Mouse (Mus musculus): ENCODE results near the gene Serpine1. TPM values are rescaled to one million over a fixed set of nuclear protein-coding genes. Genes with fewer than 3 reads are reported as not detected.

Serpine1 gene
- polyA plus RNA-seq, 1 experiment from 2014 or later = 0.15 TPM

- WGBS = under 1% methylated on average over 27 of the region's 33 CpGs
- ATAC-seq = no peak
- Histone ChIP-seq H3K4me2 (ENCODE audit: low read length) (peak overlapping the region; percentile 100), H3K27me3 (replicated peaks; ENCODE audit: control insufficient read depth, insufficient read depth, low read length) (peaks cover 39% of the 10 kb centered on the region), H3K36me3 (ENCODE audit: control insufficient read depth, insufficient read depth) (peaks cover 2% of the 10 kb centered on the region), H3K4me1 (replicated peaks; ENCODE audit: control insufficient read depth, insufficient read depth, low read length) (peaks cover 41% of the 10 kb centered on the region), H3K4me3 (replicated peaks; ENCODE audit: low read length) (peak overlapping the region; percentile 61), H3K9ac (replicated peaks; ENCODE audit: low read depth, low read length) (peak overlapping the region; percentile 66), H3K27ac (ENCODE audit: low read length) (no peak overlapping the region; the same call in 1 of the 2 replicates), H3K9me3 (ENCODE audit: control insufficient read depth, low read length) (no peaks in the 10 kb centered on the region)
These were observed 40.0 kb downstream of the Serpine1 start for GRCm38 (mm10) chr5:137032033-137032421.

GRCm38 (mm10) chr5:137031076-137032032, 40.7 kb downstream of the Serpine1 start:
- WGBS = under 1% methylated on average over 78 of the region's 78 CpGs
- H3K4me1 ChIP-seq (replicated peaks; ENCODE audit: control insufficient read depth, insufficient read depth, low read length) = peaks cover 41% of the 10 kb centered on the region
- peak overlapping the region; percentile 61 for H3K4me3 ChIP-seq (replicated peaks; ENCODE audit: low read length)
- H3K36me3 ChIP-seq (ENCODE audit: control insufficient read depth, insufficient read depth) = no peaks in the 10 kb centered on the region; the same call in 1 of the 2 replicates
- peaks cover 46% of the 10 kb centered on the region for H3K27me3 ChIP-seq (replicated peaks; ENCODE audit: control insufficient read depth, insufficient read depth, low read length)
- H3K4me2 ChIP-seq (ENCODE audit: low read length) = peak overlapping the region; percentile 100
- no peak for ATAC-seq
- H3K27ac ChIP-seq (ENCODE audit: low read length) = no peak overlapping the region
- H3K9ac ChIP-seq (replicated peaks; ENCODE audit: low read depth, low read length) = peak overlapping the region; percentile 66
- H3K9me3 ChIP-seq (ENCODE audit: control insufficient read depth, low read length) = no peaks in the 10 kb centered on the region

GRCm38 (mm10) chr5:137030416-137030810, 41.7 kb downstream of the Serpine1 start:
- H3K27ac ChIP-seq (ENCODE audit: low read length) = no peak overlapping the region
- 12% methylated on average over 22 of the region's 22 CpGs for WGBS

GRCm38 (mm10) chr5:137029643-137030415, 42.2 kb downstream of the Serpine1 start:
- peak; percentile 77 for ATAC-seq
- under 1% methylated on average over 52 of the region's 52 CpGs for WGBS
- peaks cover 58% of the 10 kb centered on the region for H3K27me3 ChIP-seq (replicated peaks; ENCODE audit: control insufficient read depth, insufficient read depth, low read length)
- H3K9me3 ChIP-seq (ENCODE audit: control insufficient read depth, low read length) = no peaks in the 10 kb centered on the region
- peaks cover 46% of the 10 kb centered on the region for H3K4me1 ChIP-seq (replicated peaks; ENCODE audit: control insufficient read depth, insufficient read depth, low read length)
- H3K4me3 ChIP-seq (replicated peaks; ENCODE audit: low read length) = peak overlapping the region; percentile 61
- no peaks in the 10 kb centered on the region for H3K36me3 ChIP-seq (ENCODE audit: control insufficient read depth, insufficient read depth)
- H3K4me2 ChIP-seq (ENCODE audit: low read length) = peak overlapping the region; percentile 100
- H3K27ac ChIP-seq (ENCODE audit: low read length) = no peak overlapping the region
- H3K9ac ChIP-seq (replicated peaks; ENCODE audit: low read depth, low read length) = peak overlapping the region; percentile 50

More at GRCm38 (mm10) chr5:137030416-137030810, 41.7 kb downstream of the Serpine1 start:
- Histone ChIP-seq H3K36me3 (ENCODE audit: control insufficient read depth, insufficient read depth) (no peaks in the 10 kb centered on the region), H3K4me3 (replicated peaks; ENCODE audit: low read length) (peak overlapping the region; percentile 61), H3K9me3 (ENCODE audit: control insufficient read depth, low read length) (no peaks in the 10 kb centered on the region), H3K27me3 (replicated peaks; ENCODE audit: control insufficient read depth, insufficient read depth, low read length) (peaks cover 56% of the 10 kb centered on the region), H3K4me2 (ENCODE audit: low read length) (peak overlapping the region; percentile 100), H3K4me1 (replicated peaks; ENCODE audit: control insufficient read depth, insufficient read depth, low read length) (peaks cover 44% of the 10 kb centered on the region), H3K9ac (replicated peaks; ENCODE audit: low read depth, low read length) (peak overlapping the region; percentile 50)
- ATAC-seq = no peak

- Histone ChIP-seq H3K36me3 (ENCODE audit: control insufficient read depth, insufficient read depth) (no peaks in the 10 kb centered on the region), H3K4me1 (replicated peaks; ENCODE audit: control insufficient read depth, insufficient read depth, low read length) (peaks cover 46% of the 10 kb centered on the region), H3K9me3 (ENCODE audit: control insufficient read depth, low read length) (no peaks in the 10 kb centered on the region), H3K4me3 (replicated peaks; ENCODE audit: low read length) (peak overlapping the region; percentile 61), H3K27ac (ENCODE audit: low read length) (no peak overlapping the region), H3K27me3 (replicated peaks; ENCODE audit: control insufficient read depth, insufficient read depth, low read length) (peaks cover 58% of the 10 kb centered on the region), H3K4me2 (ENCODE audit: low read length) (peak overlapping the region; percentile 100), H3K9ac (replicated peaks; ENCODE audit: low read depth, low read length) (peak overlapping the region; percentile 35)
- ATAC-seq = no peak
- WGBS = 0% methylated on average over 8 of the region's 8 CpGs
These were observed 42.8 kb downstream of the Serpine1 start for GRCm38 (mm10) chr5:137029273-137029585.

- ATAC-seq = no peak
- Histone ChIP-seq H3K27ac (ENCODE audit: low read length) (no peak overlapping the region), H3K36me3 (ENCODE audit: control insufficient read depth, insufficient read depth) (no peaks in the 10 kb centered on the region), H3K9me3 (ENCODE audit: control insufficient read depth, low read length) (no peaks in the 10 kb centered on the region), H3K4me2 (ENCODE audit: low read length) (peak overlapping the region; percentile 100), H3K4me1 (replicated peaks; ENCODE audit: control insufficient read depth, insufficient read depth, low read length) (peaks cover 46% of the 10 kb centered on the region), H3K9ac (replicated peaks; ENCODE audit: low read depth, low read length) (0 out of 2 replicates have a peak overlapping the region, but pooled peaks have one; percentile 22), H3K4me3 (replicated peaks; ENCODE audit: low read length) (peak overlapping the region; percentile 61), H3K27me3 (replicated peaks; ENCODE audit: control insufficient read depth, insufficient read depth, low read length) (peaks cover 60% of the 10 kb centered on the region)
- 1% methylated on average over 27 of the region's 29 CpGs for WGBS
These were observed 43.4 kb downstream of the Serpine1 start for GRCm38 (mm10) chr5:137028561-137029272.

GRCm38 (mm10) chr5:137026092-137026491, 46.0 kb downstream of the Serpine1 start, which contains the start of gene Vgf:
Vgf (plus strand) TSS chr5:137026392.
- 32% methylated on average over 4 of the region's 4 CpGs for WGBS
- Histone ChIP-seq H3K4me2 (ENCODE audit: low read length) (peak within 1 kb of the TSS; percentile 52), H3K4me1 (replicated peaks; ENCODE audit: control insufficient read depth, insufficient read depth, low read length) (peaks cover 27% of the 10 kb centered on the region), H3K27ac (ENCODE audit: low read length) (no peak within 1 kb of the TSS), H3K9ac (replicated peaks; ENCODE audit: low read depth, low read length) (0 out of 2 replicates have a peak within 1 kb of the TSS, but pooled peaks have one; percentile 25), H3K9me3 (ENCODE audit: control insufficient read depth, low read length) (no peaks in the 10 kb centered on the region), H3K27me3 (replicated peaks; ENCODE audit: control insufficient read depth, insufficient read depth, low read length) (peaks cover 57% of the 10 kb centered on the region), H3K36me3 (ENCODE audit: control insufficient read depth, insufficient read depth) (no peaks in the 10 kb centered on the region), H3K4me3 (replicated peaks; ENCODE audit: low read length) (peak within 1 kb of the TSS; percentile 36)
- no peak for ATAC-seq

- peak; percentile 36; the same call in 1 of the 2 replicates for ATAC-seq
- peak overlapping the region; percentile 36 for H3K4me3 ChIP-seq (replicated peaks; ENCODE audit: low read length)
- no peaks in the 10 kb centered on the region for H3K36me3 ChIP-seq (ENCODE audit: control insufficient read depth, insufficient read depth)
- H3K4me2 ChIP-seq (ENCODE audit: low read length) = peak overlapping the region; percentile 52
- H3K9ac ChIP-seq (replicated peaks; ENCODE audit: low read depth, low read length) = 0 out of 2 replicates have a peak overlapping the region, but pooled peaks have one; percentile 25
- H3K27me3 ChIP-seq (replicated peaks; ENCODE audit: control insufficient read depth, insufficient read depth, low read length) = peaks cover 48% of the 10 kb centered on the region
- peaks cover 18% of the 10 kb centered on the region for H3K4me1 ChIP-seq (replicated peaks; ENCODE audit: control insufficient read depth, insufficient read depth, low read length)
- no peaks in the 10 kb centered on the region for H3K9me3 ChIP-seq (ENCODE audit: control insufficient read depth, low read length)
- 0% methylated on average over 23 of the region's 23 CpGs for WGBS
- no peak overlapping the region for H3K27ac ChIP-seq (ENCODE audit: low read length)
These were observed 46.9 kb downstream of the Serpine1 start for GRCm38 (mm10) chr5:137025132-137025531.

Data from forebrain, embryonic 16.5 days (tissue).